Mouse (Mus musculus) cortical plate, adult 2 months (tissue): ENCODE data around the gene Ssbp4. TPM values are rescaled to one million over a fixed set of nuclear protein-coding genes. Genes with fewer than 3 reads are reported as not detected.
A peak's percentile ranks its signal among the peaks of the same experiment; 100 is the strongest.

Experiments used
- H3K27ac ChIP-seq: fragments of 200-500 bp; 2 replicates; pipeline ENCODE4 v1.5.1; 2012; ENCODE audit warnings: low read length, control low read depth, inconsistent platforms; ENCODE audit not compliant: insufficient read depth
- H3K4me1 ChIP-seq: fragments of 200-500 bp; 2 replicates; pipeline ENCODE4 v1.6.1; 2011; ENCODE audit warnings: low read length; ENCODE audit not compliant: control insufficient read depth, insufficient read depth
- H3K4me3 ChIP-seq: fragments of 200-500 bp; 2 replicates; pipeline ENCODE4 v1.5.1; 2011; ENCODE audit warnings: mild to moderate bottlenecking, low read length, control low read depth; ENCODE audit not compliant: insufficient read depth
- CTCF ChIP-seq: fragments of 200-500 bp; IDR thresholded peaks from 2 replicates; pipeline ENCODE4 v1.5.1; 2011; ENCODE audit warnings: mild to moderate bottlenecking, control low read depth, low read length; ENCODE audit not compliant: insufficient read depth; ENCODE audit errors: extremely low read depth
- POLR2A ChIP-seq: fragments of 200-500 bp; IDR thresholded peaks from 2 replicates; pipeline ENCODE4 v1.6.1; 2011; ENCODE audit warnings: mild to moderate bottlenecking, low read length, control low read depth; ENCODE audit not compliant: insufficient read depth; ENCODE audit errors: extremely low read depth
- polyA plus RNA-seq: library from polyadenylated mRNA; depleted of rRNA; stranded (reverse); fragments of >200 nt; gene quantifications from 2 replicates; pipeline ENCODE4 v1.2.3, GENCODE M21; 2012

Ssbp4 gene
- polyA plus RNA-seq, 1 experiment: 241 TPM

- Histone ChIP-seq H3K27ac (peak overlapping the region; percentile 91), H3K4me1 (peaks cover 6% of the 10 kb centered on the region), H3K4me3 (peak overlapping the region; percentile 21)
- peak; percentile 24; the same call in 1 of the 2 replicates for TF ChIP-seq POLR2A
- no peak for TF ChIP-seq CTCF
Measured at GRCm38 (mm10) chr8:70609368-70609848, 736 bp upstream of the Ssbp4 start.

- H3K27ac ChIP-seq: peak overlapping the region; percentile 99
- TF ChIP-seq CTCF (no peak), POLR2A (no peak)
- peaks cover 6% of the 10 kb centered on the region for H3K4me1 ChIP-seq
Measured at GRCm38 (mm10) chr8:70607898-70608748, 549 bp downstream of the Ssbp4 start.

GRCm38 (mm10) chr8:70607603-70607897 is 1.1 kb downstream of the Ssbp4 start:
- peaks cover 6% of the 10 kb centered on the region for H3K4me1 ChIP-seq

More at GRCm38 (mm10) chr8:70607898-70608748, 549 bp downstream of the Ssbp4 start:
- H3K4me3 ChIP-seq: peak overlapping the region; percentile 92

GRCm38 (mm10) chr8:70606780-70607602 is 1.7 kb downstream of the Ssbp4 start:
- H3K27ac ChIP-seq: no peak overlapping the region
- H3K4me1 ChIP-seq: peaks cover 6% of the 10 kb centered on the region
- no peak for TF ChIP-seq CTCF
- no peak for TF ChIP-seq POLR2A
- H3K4me3 ChIP-seq: peak overlapping the region; percentile 92

More at GRCm38 (mm10) chr8:70607603-70607897, 1.1 kb downstream of the Ssbp4 start:
- peak overlapping the region; percentile 99 for H3K27ac ChIP-seq
- H3K4me3 ChIP-seq: peak overlapping the region; percentile 92
- TF ChIP-seq POLR2A (no peak), CTCF (no peak)

GRCm38 (mm10) chr8:70605871-70606779 is 2.5 kb downstream of the Ssbp4 start:
- H3K27ac ChIP-seq: no peak overlapping the region
- H3K4me1 ChIP-seq: peaks cover 6% of the 10 kb centered on the region
- peak overlapping the region; percentile 92; the same call in 1 of the 2 replicates for H3K4me3 ChIP-seq
- TF ChIP-seq CTCF (no peak), POLR2A (no peak)

- Histone ChIP-seq H3K27ac (no peak overlapping the region), H3K4me1 (peaks cover 7% of the 10 kb centered on the region; the same call in 1 of the 2 replicates), H3K4me3 (no peak overlapping the region)
- TF ChIP-seq CTCF (no peak), POLR2A (no peak)
Measured at GRCm38 (mm10) chr8:70604558-70604957, 4.1 kb downstream of the Ssbp4 start.

- no peak overlapping the region for H3K27ac ChIP-seq
- TF ChIP-seq CTCF (no peak), POLR2A (no peak)
- H3K4me1 ChIP-seq: 0 out of 2 replicates have a peak, but pooled peaks cover 3% of the 10 kb centered on the region
- no peak overlapping the region for H3K4me3 ChIP-seq
Measured at GRCm38 (mm10) chr8:70602139-70602811, 6.4 kb downstream of the Ssbp4 start.

- H3K4me3 ChIP-seq: no peak overlapping the region
- H3K4me1 ChIP-seq: 0 out of 2 replicates have a peak, but pooled peaks cover 3% of the 10 kb centered on the region
- TF ChIP-seq POLR2A (no peak), CTCF (no peak)
- 0 out of 2 replicates have a peak overlapping the region, but pooled peaks have one; percentile 38 for H3K27ac ChIP-seq
Measured at GRCm38 (mm10) chr8:70601271-70601649, 7.4 kb downstream of the Ssbp4 start.
